Mouse (Mus musculus) myocyte (in vitro differentiated cells): ENCODE results near the gene Rhbdd2. TPM values are rescaled to one million over a fixed set of nuclear protein-coding genes. Genes with fewer than 3 reads are reported as not detected.

ENCODE experiments used
- H3K27me3 ChIP-seq: one replicate; pipeline ENCODE4 v1.6.1; 2011; ENCODE audit not compliant: control insufficient read depth, insufficient read depth, insufficient read length
- H3K36me3 ChIP-seq: one replicate; pipeline ENCODE4 v1.6.1; 2011; ENCODE audit not compliant: control insufficient read depth, insufficient read depth
- H3K4me2 ChIP-seq: one replicate; pipeline ENCODE4 v1.6.1; 2011; ENCODE audit warnings: low read depth, control low read depth
- H3K4me3 ChIP-seq: one replicate; pipeline ENCODE4 v1.5.1; 2011; ENCODE audit warnings: mild to moderate bottlenecking, control low read depth, moderate library complexity
- H3K79me2 ChIP-seq: one replicate; pipeline ENCODE4 v1.6.1; 2011; ENCODE audit not compliant: control insufficient read depth, insufficient read depth
- H3ac ChIP-seq: one replicate; pipeline ENCODE4 v1.6.1; 2011; ENCODE audit not compliant: control insufficient read depth, insufficient read length
- CEBPB ChIP-seq: IDR thresholded peaks from 2 replicates; pipeline ENCODE4 v1.6.1; 2011; ENCODE audit warnings: mild to moderate bottlenecking, moderate library complexity; ENCODE audit not compliant: poor library complexity, insufficient read depth, severe bottlenecking
- E2F4 ChIP-seq: IDR thresholded peaks from one replicate; pipeline ENCODE4 v1.6.1; 2011; ENCODE audit warnings: mild to moderate bottlenecking, control low read depth, moderate library complexity; ENCODE audit not compliant: insufficient read depth
- MAX ChIP-seq: IDR thresholded peaks from one replicate; pipeline ENCODE4 v1.6.1; 2011; ENCODE audit warnings: low read depth, mild to moderate bottlenecking, control low read depth
- MYOD1 ChIP-seq, 3 experiments: IDR thresholded peaks; one replicate each; pipeline ENCODE4 v1.6.1; 2011; ENCODE audit warnings: control low read depth in 2 of 3, low read depth in 2 of 3, mild to moderate bottlenecking in 2 of 3, moderate library complexity in 1 of 3; ENCODE audit not compliant: insufficient read length in 2 of 3, control insufficient read depth in 1 of 3
- MYOG ChIP-seq, 3 experiments: IDR thresholded peaks; one replicate each; pipeline ENCODE4 v1.6.1; 2011; ENCODE audit warnings: control low read depth in 2 of 3, low read depth in 2 of 3, mild to moderate bottlenecking in 2 of 3; ENCODE audit not compliant: insufficient read length in 2 of 3, control insufficient read depth in 1 of 3, insufficient read depth in 1 of 3
- POLR2A ChIP-seq: IDR thresholded peaks from one replicate; pipeline ENCODE4 v1.6.1; 2011; ENCODE audit warnings: low read depth, mild to moderate bottlenecking, control low read depth, moderate library complexity; ENCODE audit not compliant: insufficient read length
- POLR2AphosphoS2 ChIP-seq: IDR thresholded peaks from one replicate; pipeline ENCODE4 v1.6.1; 2011; ENCODE audit warnings: low read depth, control low read depth; ENCODE audit not compliant: insufficient read length
- REST ChIP-seq: IDR thresholded peaks from one replicate; pipeline ENCODE4 v1.6.1; 2011; ENCODE audit warnings: mild to moderate bottlenecking, control low read depth, moderate library complexity; ENCODE audit not compliant: insufficient read depth, insufficient read length
- SRF ChIP-seq: IDR thresholded peaks from one replicate; pipeline ENCODE4 v1.6.1; 2011; ENCODE audit warnings: low read depth; ENCODE audit not compliant: control insufficient read depth, insufficient read length
- TCF12 ChIP-seq: IDR thresholded peaks from one replicate; pipeline ENCODE4 v1.6.1; 2011; ENCODE audit warnings: mild to moderate bottlenecking, control low read depth; ENCODE audit not compliant: poor library complexity, insufficient read depth, severe bottlenecking
- TCF3 ChIP-seq: IDR thresholded peaks from one replicate; pipeline ENCODE4 v1.6.1; 2011; ENCODE audit warnings: low read depth, control low read depth; ENCODE audit not compliant: insufficient read length
- USF1 ChIP-seq: IDR thresholded peaks from one replicate; pipeline ENCODE4 v1.6.1; 2011; ENCODE audit warnings: low read depth, mild to moderate bottlenecking, control low read depth, moderate library complexity
- polyA plus RNA-seq: library from polyadenylated mRNA; unstranded; fragments of >200 nt; fragmentation: generic; extraction: Trizol; gene quantifications from one replicate; pipeline ENCODE4 v1.2.1, GENCODE M21; 2012; ENCODE audit warnings: missing spikeins

Gene Rhbdd2
- polyA plus RNA-seq, 1 experiment, result 16.7 TPM

- H3K4me3 ChIP-seq, result no peak overlapping the region
- TF ChIP-seq CEBPB (no peak), MAX (no peak)
These were observed 40.1 kb downstream of the Rhbdd2 start for GRCm38 (mm10) chr5:135672509-135672908.

GRCm38 (mm10) chr5:135672980-135673379 is 40.6 kb downstream of the Rhbdd2 start:
- TF ChIP-seq MYOG (IDR thresholded peaks at IDR 0.05; ENCODE audit: control insufficient read depth in 1 of 3, insufficient read depth in 1 of 3, insufficient read length in 2 of 3, low read depth in 2 of 3) (no peak), POLR2AphosphoS2 (no peak), MAX (no peak), MYOD1 (IDR thresholded peaks at IDR 0.05; ENCODE audit: control insufficient read depth in 1 of 3, insufficient read length in 2 of 3, low read depth in 2 of 3) (no peak), REST (no peak), E2F4 (no peak), TCF3 (no peak), POLR2A (no peak), TCF12 (no peak), CEBPB (no peak), USF1 (no peak), SRF (no peak)
- Histone ChIP-seq H3K4me3 (no peak overlapping the region), H3K36me3 (no peaks in the 10 kb centered on the region), H3K79me2 (no peaks in the 10 kb centered on the region), H3ac (no peak overlapping the region), H3K27me3 (no peaks in the 10 kb centered on the region), H3K4me2 (no peak overlapping the region)

More at GRCm38 (mm10) chr5:135672509-135672908, 40.1 kb downstream of the Rhbdd2 start:
- H3ac ChIP-seq, result no peak overlapping the region
- no peak overlapping the region for H3K4me2 ChIP-seq
- no peaks in the 10 kb centered on the region for H3K79me2 ChIP-seq
- no peaks in the 10 kb centered on the region for H3K36me3 ChIP-seq
- H3K27me3 ChIP-seq, result no peaks in the 10 kb centered on the region

- no peak overlapping the region for H3K4me2 ChIP-seq
These were observed 41.9 kb downstream of the Rhbdd2 start for GRCm38 (mm10) chr5:135674349-135674775.

GRCm38 (mm10) chr5:135674821-135675220 is 42.4 kb downstream of the Rhbdd2 start:
- H3K27me3 ChIP-seq, result no peaks in the 10 kb centered on the region
- H3K36me3 ChIP-seq, result no peaks in the 10 kb centered on the region
- H3K4me2 ChIP-seq, result no peak overlapping the region
- H3K79me2 ChIP-seq, result no peaks in the 10 kb centered on the region
- TF ChIP-seq CEBPB (no peak), MYOD1 (IDR thresholded peaks at IDR 0.05; ENCODE audit: control insufficient read depth in 1 of 3, insufficient read length in 2 of 3, low read depth in 2 of 3) (no peak), TCF3 (no peak), POLR2AphosphoS2 (no peak), SRF (no peak), MAX (no peak), POLR2A (no peak), E2F4 (no peak)
- no peak overlapping the region for H3ac ChIP-seq
- H3K4me3 ChIP-seq, result no peak overlapping the region

More at GRCm38 (mm10) chr5:135674349-135674775, 41.9 kb downstream of the Rhbdd2 start:
- Histone ChIP-seq H3K79me2 (no peaks in the 10 kb centered on the region), H3ac (no peak overlapping the region), H3K36me3 (no peaks in the 10 kb centered on the region), H3K27me3 (no peaks in the 10 kb centered on the region), H3K4me3 (no peak overlapping the region)
- TF ChIP-seq MYOG (IDR thresholded peaks at IDR 0.05; ENCODE audit: control insufficient read depth in 1 of 3, insufficient read depth in 1 of 3, insufficient read length in 2 of 3, low read depth in 2 of 3) (no peak), CEBPB (no peak), REST (no peak), TCF12 (no peak), POLR2AphosphoS2 (no peak), MAX (no peak), TCF3 (no peak), E2F4 (no peak), SRF (no peak), MYOD1 (IDR thresholded peaks at IDR 0.05; ENCODE audit: control insufficient read depth in 1 of 3, insufficient read length in 2 of 3, low read depth in 2 of 3) (no peak), USF1 (no peak), POLR2A (no peak)

- H3K27me3 ChIP-seq, result no peaks in the 10 kb centered on the region
- no peak for TF ChIP-seq MAX
- no peak for TF ChIP-seq TCF3
- no peak for TF ChIP-seq POLR2A
- no peak for TF ChIP-seq REST
- no peak for TF ChIP-seq TCF12
- TF ChIP-seq SRF, result no peak
- TF ChIP-seq POLR2AphosphoS2, result no peak
- TF ChIP-seq CEBPB, result no peak
- TF ChIP-seq MYOD1 (IDR thresholded peaks at IDR 0.05; ENCODE audit: control insufficient read depth in 1 of 3, insufficient read length in 2 of 3, low read depth in 2 of 3), result no peak
- TF ChIP-seq MYOG (IDR thresholded peaks at IDR 0.05; ENCODE audit: control insufficient read depth in 1 of 3, insufficient read depth in 1 of 3, insufficient read length in 2 of 3, low read depth in 2 of 3), result no peak
- no peak for TF ChIP-seq USF1
- TF ChIP-seq E2F4, result no peak
These were observed 44.3 kb downstream of the Rhbdd2 start for GRCm38 (mm10) chr5:135676696-135677095.

More at GRCm38 (mm10) chr5:135676696-135677095, 44.3 kb downstream of the Rhbdd2 start:
- H3K4me3 ChIP-seq, result no peak overlapping the region
- H3K79me2 ChIP-seq, result no peaks in the 10 kb centered on the region
- no peaks in the 10 kb centered on the region for H3K36me3 ChIP-seq
- no peak overlapping the region for H3K4me2 ChIP-seq
- H3ac ChIP-seq, result no peak overlapping the region
